Mouse (Mus musculus): Measurements from ENCODE around the gene Ntpcr.
A peak's percentile ranks its signal among the peaks of the same experiment; 100 is the strongest.

Gene Ntpcr

DNA sequence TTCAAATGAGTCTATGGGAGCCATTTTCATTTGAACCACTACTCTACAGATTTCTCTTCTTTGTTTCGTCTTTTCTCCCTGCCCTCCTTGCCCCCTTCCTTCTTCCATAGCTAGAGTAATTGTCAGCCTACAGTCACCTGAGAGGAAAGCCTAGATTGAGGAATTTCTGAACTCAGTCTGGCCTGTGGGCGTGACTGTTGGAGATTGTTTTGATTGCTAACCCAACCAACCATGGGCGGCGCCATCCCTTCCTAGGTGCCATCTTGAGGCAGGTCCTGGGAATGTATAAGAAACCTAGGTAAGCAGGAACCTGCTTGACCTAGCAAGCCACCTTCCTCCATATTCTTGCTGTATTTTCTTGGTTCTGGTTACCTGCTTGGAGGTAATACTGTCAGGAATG, 3.6 kb upstream of the Ntpcr start:
- DNase-seq = no peak

- DNase-seq = no peak
Measured at GRCm38 (mm10) chr8:125726986-125727385, 2.8 kb upstream of the Ntpcr start.

DNA sequence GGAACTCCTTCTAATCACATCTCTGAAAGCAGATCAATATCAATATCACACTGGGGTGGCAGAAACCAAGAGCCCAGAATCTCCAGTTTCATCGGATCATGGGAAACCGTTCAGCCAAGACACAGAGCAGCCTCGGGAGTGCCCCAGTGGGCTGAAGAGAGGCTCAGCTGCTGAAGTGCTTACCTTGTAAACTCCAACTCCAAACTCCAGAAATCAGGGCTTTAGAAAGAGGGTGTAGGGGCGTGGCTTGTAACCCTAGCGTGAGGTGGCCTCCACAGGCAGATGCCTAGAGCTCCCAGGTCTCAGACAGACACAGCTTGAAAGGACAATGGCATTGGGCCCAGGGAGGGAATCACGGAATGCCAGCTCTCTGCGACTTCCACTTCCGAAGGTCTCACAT, 2.0 kb upstream of the Ntpcr start:
- DNase-seq = no peak

DNA sequence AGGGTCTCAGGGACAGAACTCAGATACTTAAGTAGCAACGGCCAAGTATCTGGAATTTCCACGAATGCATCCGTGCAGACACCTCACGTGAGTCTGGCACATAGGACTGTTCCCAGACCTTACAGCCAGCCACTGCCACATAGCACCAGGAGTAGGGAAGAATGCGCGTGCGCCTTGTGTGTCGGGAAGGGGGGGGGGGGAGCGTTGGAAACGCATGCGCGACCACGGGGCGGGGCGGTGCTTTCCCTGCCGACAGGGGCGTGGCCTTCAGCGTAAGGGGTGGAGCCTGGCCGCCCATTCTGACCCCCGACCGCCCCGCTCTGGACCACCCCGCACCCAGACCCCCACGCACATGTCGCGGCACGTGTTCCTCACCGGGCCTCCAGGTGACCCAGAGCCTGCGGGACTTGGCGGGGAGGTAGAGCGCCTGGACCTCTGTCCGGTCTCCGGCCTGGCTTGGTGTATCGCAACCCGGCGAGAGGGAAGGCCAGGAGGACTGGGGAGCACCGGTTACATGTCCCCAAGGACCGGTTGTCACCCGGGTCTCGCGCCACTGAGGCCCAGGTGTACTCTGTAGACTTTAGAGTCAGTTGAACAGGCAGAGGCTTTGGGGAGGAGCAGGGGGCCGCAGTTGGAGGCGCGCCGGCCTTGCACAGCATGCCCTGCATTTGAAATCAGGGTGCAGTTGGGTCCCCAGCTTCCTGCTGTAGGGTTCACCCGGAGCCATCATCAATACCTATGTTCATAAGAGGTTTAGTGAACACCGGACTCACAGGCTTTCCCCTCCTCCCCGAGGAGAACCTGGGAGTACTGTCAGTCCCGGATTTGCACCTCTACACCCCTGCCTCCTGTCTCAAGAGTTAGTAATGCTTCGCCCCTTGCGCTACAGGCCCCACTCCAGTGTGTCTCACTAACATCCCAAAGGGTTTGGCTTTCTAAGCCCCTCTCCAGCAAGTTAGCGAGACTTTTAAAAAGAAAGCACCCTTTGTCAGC, 4.5 kb downstream of the Ntpcr start:
- DNase-seq = peak; percentile 86

DNA sequence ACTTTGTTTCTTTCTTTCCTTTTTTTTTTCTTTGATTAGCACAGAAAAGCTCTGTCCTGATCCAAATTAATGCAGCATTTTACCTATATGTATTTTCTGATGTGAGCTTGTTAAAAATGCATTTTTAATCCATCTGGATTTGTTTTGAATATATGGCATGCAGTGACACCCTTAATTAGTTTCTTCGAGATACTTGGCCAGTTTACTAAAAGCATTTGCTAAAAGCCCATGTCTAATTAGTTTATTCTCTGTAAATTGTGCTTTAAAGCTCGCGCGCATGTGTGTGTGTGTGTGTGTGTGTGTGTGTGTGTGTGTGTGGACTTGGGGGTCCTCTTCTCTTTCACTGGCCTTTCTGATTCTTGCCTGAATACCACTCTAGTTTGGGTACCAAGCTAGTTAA, 9.2 kb downstream of the Ntpcr start:
- DNase-seq = no peak

DNA sequence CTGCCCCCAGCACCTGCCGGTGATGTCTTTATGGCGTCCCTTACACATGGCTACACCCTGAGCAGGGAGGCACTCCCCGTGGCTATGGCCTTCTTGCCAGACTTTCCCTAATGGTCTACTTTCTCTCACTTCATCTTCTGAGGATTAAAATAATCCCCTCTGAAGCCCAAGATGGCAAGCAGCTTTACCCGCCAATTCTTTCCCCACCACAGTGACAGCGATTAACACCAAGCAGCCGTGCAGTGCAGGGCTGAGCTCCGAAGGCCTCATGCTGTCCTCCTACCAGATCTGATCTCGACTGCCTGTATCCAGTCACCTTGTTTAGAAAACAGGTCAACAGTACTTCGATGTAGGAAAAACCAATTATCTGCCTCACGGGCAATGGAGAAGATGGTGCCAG, 10.9 kb downstream of the Ntpcr start:
- DNase-seq = no peak

- DNase-seq = no peak
Measured at GRCm38 (mm10) chr8:125741377-125741776, 11.6 kb downstream of the Ntpcr start.

DNA sequence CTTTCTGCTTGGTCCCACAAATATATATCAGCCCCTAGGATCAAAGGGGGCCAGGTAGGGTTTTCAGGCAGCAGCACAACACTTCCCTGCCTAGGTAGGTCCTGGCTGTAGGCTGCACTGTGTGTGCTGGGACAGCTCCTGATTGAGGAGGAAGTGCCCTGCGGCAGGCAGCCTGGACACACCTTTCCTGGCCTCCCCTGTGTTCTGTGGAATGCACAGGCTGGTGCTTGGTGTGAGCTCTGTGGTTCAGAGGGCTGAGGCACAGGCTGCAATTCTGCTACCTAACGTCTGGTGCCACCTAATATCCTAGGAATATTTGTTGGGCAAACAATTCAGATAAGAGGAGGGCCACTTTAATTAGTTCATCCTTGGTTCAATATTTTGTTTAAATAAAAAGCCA, 12.1 kb downstream of the Ntpcr start:
- no peak for DNase-seq

- no peak for DNase-seq
Measured at GRCm38 (mm10) chr8:125742406-125742805, 12.6 kb downstream of the Ntpcr start.

DNA sequence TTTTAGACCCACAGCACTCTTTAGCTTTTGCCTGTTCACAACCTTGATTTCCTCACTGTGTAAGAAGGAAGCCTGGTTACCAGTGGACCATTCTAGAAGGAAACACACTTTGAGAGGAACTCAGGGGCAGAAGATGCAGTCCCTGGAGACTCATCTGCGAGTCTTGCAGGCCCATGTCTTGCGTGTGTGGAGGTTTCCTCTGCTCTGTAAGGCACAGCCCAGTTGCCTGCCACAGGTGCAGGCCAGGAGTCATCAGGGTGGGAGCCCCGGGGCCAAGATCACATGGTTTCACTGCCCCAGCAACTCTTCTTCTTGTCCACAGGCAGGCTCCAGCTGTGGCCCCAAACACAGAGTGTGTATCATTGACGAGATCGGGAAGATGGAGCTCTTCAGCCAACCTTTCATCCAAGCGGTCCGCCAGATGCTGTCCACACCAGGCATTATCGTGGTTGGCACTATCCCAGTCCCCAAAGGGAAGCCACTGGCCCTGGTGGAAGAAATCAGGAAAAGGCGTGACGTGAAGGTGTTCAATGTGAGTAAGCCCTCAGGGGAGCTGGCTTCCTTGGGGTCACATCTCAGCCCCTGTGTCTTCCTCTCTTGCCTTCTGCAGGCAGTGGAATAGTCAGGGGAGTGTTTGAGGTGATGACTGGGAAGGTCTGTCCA, 15.3 kb downstream of the Ntpcr start:
- DNase-seq = no peak

DNA sequence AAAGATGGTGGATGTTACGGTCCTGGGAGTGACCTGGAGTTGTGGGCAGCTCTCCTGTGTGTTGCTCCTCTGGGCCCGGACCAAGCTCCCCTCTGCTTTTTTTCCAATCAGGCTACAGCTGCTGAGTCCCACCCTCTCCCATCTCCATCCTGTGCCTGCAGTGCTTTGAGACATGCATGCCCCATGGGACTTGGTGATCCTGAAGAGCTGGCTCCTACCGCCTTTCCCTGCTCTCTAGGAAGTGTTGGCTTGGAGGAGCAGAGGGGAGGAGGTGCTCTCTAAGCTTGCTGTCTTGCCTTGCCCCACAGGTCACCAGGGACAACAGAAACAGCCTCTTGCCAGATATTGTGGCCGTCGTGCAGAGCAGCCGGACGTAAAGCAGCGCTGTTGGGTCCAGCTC, 17.6 kb downstream of the Ntpcr start:
- no peak for DNase-seq

DNA sequence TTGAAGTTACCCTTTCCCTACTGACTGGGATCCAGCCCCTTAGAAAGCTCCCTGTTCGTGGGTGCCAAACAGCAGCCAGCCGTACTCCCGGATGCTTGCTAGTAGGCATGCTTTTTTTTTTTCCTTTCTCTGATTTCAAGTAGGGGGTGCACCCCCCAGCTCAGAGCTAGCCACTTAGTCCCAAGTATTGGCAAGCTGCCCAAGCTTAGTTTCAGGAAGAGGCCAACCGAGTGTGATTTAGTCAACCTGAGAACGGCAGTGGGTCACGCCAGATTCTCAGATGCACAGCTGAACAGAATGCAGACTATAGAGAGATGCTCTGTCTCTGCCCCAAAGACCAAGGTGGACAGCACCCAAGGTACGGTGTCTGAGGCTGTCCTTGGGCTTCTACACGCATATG, 21.1 kb downstream of the Ntpcr start:
- DNase-seq = no peak

GRCm38 (mm10) chr8:125755896-125756295, 26.1 kb downstream of the Ntpcr start:
- DNase-seq = peak; percentile 34

DNA sequence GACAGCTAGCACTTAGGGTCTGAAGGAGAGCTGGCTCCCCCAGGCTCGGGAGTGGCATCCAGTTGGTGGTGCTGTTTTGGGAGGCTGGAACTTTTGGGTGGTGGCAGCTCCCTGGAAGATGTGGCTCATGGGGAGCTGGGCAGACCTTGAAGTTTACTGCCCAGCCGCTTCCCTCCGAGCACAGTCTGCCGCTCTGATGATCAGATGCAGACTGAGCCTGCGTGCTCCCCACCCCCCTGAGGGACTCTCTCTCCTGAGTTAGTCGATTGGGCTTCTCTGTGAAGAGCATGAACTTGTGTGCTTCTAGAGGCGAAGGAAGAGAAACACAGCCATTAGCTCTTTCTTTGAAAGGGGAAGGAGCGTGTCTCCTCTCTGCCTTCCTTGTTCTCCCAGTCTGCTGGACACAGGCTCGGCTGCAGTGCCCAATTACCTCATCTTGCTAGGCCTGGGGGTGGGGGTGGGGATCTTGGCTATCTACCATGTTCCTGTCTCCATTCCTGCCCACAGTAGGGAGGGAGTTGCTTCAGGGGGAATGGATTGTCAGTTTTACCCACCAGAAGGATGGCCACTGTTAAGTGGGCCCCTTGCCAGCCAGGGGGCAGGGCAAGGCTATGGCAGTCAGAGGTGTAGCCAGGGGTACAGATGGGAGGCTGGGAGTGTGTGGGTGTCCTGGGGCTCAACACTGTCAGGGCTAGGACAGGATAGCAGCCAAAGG, 26.8 kb downstream of the Ntpcr start:
- peak; percentile 76 for DNase-seq

- DNase-seq = peak; percentile 34
Measured at GRCm38 (mm10) chr8:125757106-125757496, 27.3 kb downstream of the Ntpcr start.

GRCm38 (mm10) chr8:125759022-125759421, 29.3 kb downstream of the Ntpcr start:
- no peak for DNase-seq

- no peak for DNase-seq
Measured at GRCm38 (mm10) chr8:125763066-125763786, 33.5 kb downstream of the Ntpcr start.

DNA sequence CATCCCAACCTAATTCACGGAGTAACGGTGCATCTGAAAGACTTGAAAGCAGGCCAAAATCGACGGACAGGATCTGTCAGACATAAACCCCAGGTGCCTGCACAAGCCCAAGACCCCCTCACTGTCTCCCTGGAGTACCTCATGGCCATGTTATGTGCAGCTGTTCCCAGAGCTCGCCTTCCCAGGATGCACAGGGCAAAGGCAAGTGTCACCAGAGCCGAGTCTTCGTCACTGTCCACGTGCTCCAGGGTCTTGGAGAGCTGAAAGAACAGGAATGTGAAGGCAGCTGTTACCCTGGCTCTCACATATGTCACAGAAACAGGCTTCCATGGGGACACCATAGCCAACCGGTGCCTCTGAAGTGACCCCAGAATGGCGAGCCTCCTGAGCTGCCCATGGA, 38.3 kb downstream of the Ntpcr start:
- DNase-seq = no peak

- no peak for DNase-seq
Measured at GRCm38 (mm10) chr8:125772300-125772699, 42.5 kb downstream of the Ntpcr start.

GRCm38 (mm10) chr8:125773281-125773803, 43.6 kb downstream of the Ntpcr start:
- DNase-seq = no peak

DNA sequence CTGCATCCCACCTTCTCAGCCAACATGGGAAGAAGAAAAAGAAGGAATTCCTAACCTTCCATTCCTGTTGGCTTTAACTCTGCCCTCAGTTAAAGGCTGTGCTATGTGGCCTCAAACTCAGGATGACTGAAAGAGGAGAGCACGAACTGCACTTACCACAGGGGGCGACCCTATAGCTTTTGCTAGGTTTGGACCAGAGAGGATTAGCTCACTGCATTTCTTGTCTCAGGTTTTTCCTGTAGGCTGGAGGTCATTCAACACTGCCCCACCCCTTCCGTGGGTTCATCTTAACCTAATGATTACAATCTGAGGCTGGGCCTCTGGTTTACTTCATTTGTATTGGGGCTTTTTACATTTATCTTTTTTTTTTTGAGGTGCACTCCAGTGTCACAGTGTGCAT, 45.3 kb downstream of the Ntpcr start:
- no peak for DNase-seq

GRCm38 (mm10) chr8:125776314-125776713, 46.6 kb downstream of the Ntpcr start:
- DNase-seq = no peak

- DNase-seq = no peak
Measured at GRCm38 (mm10) chr8:125776800-125777199, 47.0 kb downstream of the Ntpcr start.

Data from cerebellum, adult 11-12 months (tissue).